Mouse (Mus musculus) MEL (cell line): ENCODE data around the gene Gm49395. TPM values are rescaled to one million over a fixed set of nuclear protein-coding genes. Genes with fewer than 3 reads are reported as not detected.

Experiments
- DNase-seq: peaks from one replicate; pipeline ENCODE4 v3.0.0; 2011; ENCODE audit warnings: low read depth, low spot score
- H3K27ac ChIP-seq: 2 replicates; pipeline ENCODE4 v1.5.1; 2012; ENCODE audit warnings: low read depth, mild to moderate bottlenecking, control low read depth, low read length, moderate library complexity; ENCODE audit not compliant: control insufficient read depth
- H3K27me3 ChIP-seq, 2 experiments: fragments of 150-350 bp in 1 of 2; sonication (generic) in 1 of 2; 2 replicates each; pipeline ENCODE4 v1.6.1; 2012; ENCODE audit warnings: low read length in 2 of 2, mild to moderate bottlenecking in 2 of 2, improper control_type of control experiment in 1 of 2, moderate library complexity in 1 of 2; ENCODE audit not compliant: insufficient read depth in 2 of 2, control insufficient read depth in 1 of 2
- H3K36me3 ChIP-seq, 2 experiments: 2 replicates each; pipeline ENCODE4 v1.6.1; 2012 to 2014; ENCODE audit warnings: low read length in 2 of 2, improper control_type of control experiment in 1 of 2, inconsistent platforms in 1 of 2, mild to moderate bottlenecking in 1 of 2; ENCODE audit not compliant: insufficient read depth in 2 of 2, control insufficient read depth in 1 of 2
- H3K4me1 ChIP-seq, 2 experiments: fragments of 150-350 bp in 1 of 2; sonication (generic) in 1 of 2; 2 replicates each; pipeline ENCODE4 v1.6.1; 2012; ENCODE audit warnings: low read length in 2 of 2, improper control_type of control experiment in 1 of 2, mild to moderate bottlenecking in 1 of 2; ENCODE audit not compliant: insufficient read depth in 2 of 2, control insufficient read depth in 1 of 2
- H3K4me3 ChIP-seq, 2 experiments: fragments of 150-350 bp in 1 of 2; sonication (generic) in 1 of 2; 2 replicates each; pipeline ENCODE4 v1.5.1; 2012; ENCODE audit warnings: low read depth in 2 of 2, low read length in 2 of 2, mild to moderate bottlenecking in 2 of 2, moderate library complexity in 2 of 2, control low read depth in 1 of 2, improper control_type of control experiment in 1 of 2; ENCODE audit not compliant: control insufficient read depth in 1 of 2, insufficient read depth in 1 of 2
- H3K79me2 ChIP-seq: 2 replicates; pipeline ENCODE4 v1.6.1; 2012; ENCODE audit warnings: mild to moderate bottlenecking, low read length, moderate library complexity; ENCODE audit not compliant: control insufficient read depth, poor library complexity, insufficient read depth
- H3K9ac ChIP-seq: 2 replicates; pipeline ENCODE4 v1.6.1; 2012; ENCODE audit warnings: low read depth, mild to moderate bottlenecking, control low read depth, low read length, moderate library complexity; ENCODE audit not compliant: control insufficient read depth, poor library complexity, severe bottlenecking
- H3K9me3 ChIP-seq: fragments of 150-350 bp; sonication (generic); replicated peaks from 2 replicates; pipeline ENCODE4 v1.6.1; 2012; ENCODE audit warnings: mild to moderate bottlenecking, low read length, improper control_type of control experiment, moderate library complexity; ENCODE audit not compliant: insufficient read depth
- BHLHE40 ChIP-seq: IDR thresholded peaks from 2 replicates; pipeline ENCODE4 v1.6.1; 2012; ENCODE audit warnings: low read depth, mild to moderate bottlenecking, inconsistent platforms, low read length, improper control_type of control experiment, borderline replicate concordance
- CHD1 ChIP-seq: IDR thresholded peaks from 2 replicates; pipeline ENCODE4 v1.6.1; 2012; ENCODE audit warnings: low read depth, mild to moderate bottlenecking, inconsistent platforms, low read length, improper control_type of control experiment
- E2F4 ChIP-seq: IDR thresholded peaks from 2 replicates; pipeline ENCODE4 v1.6.1; 2011; ENCODE audit warnings: low read depth, low read length, improper control_type of control experiment, borderline replicate concordance
- EP300 ChIP-seq, 2 experiments: IDR thresholded peaks; 2 replicates each; pipeline ENCODE4 v1.6.1; 2011; ENCODE audit warnings: improper control_type of control experiment in 2 of 2, low read length in 2 of 2, low read depth in 1 of 2, mild to moderate bottlenecking in 1 of 2
- ETS1 ChIP-seq: IDR thresholded peaks from 2 replicates; pipeline ENCODE4 v1.6.1; 2012; ENCODE audit warnings: low read depth, mild to moderate bottlenecking, inconsistent platforms, low read length, improper control_type of control experiment, moderate library complexity
- GABPA ChIP-seq: IDR thresholded peaks from 2 replicates; pipeline ENCODE4 v1.6.1; 2012; ENCODE audit warnings: low read depth, mild to moderate bottlenecking, inconsistent platforms, low read length, improper control_type of control experiment, moderate library complexity
- GATA1 ChIP-seq: IDR thresholded peaks from 2 replicates; pipeline ENCODE4 v1.6.1; 2011; ENCODE audit warnings: low read depth, low read length, improper control_type of control experiment
- HCFC1 ChIP-seq: IDR thresholded peaks from 2 replicates; pipeline ENCODE4 v1.6.1; 2012; ENCODE audit warnings: low read depth, mild to moderate bottlenecking, inconsistent platforms, low read length, improper control_type of control experiment, moderate library complexity
- JUND ChIP-seq: IDR thresholded peaks from 2 replicates; pipeline ENCODE4 v1.6.1; 2011; ENCODE audit warnings: low read depth, mild to moderate bottlenecking, improper control_type of control experiment, low read length
- KAT2A ChIP-seq: conservative IDR thresholded peaks from 2 replicates; pipeline ENCODE4 v1.6.1; 2012; ENCODE audit warnings: low read depth, low read length, improper control_type of control experiment, inconsistent platforms
- MAFK ChIP-seq: IDR thresholded peaks from 2 replicates; pipeline ENCODE4 v1.6.1; 2011; ENCODE audit warnings: low read depth, mild to moderate bottlenecking, low read length, improper control_type of control experiment, borderline replicate concordance
- MEF2A ChIP-seq: IDR thresholded peaks from 2 replicates; pipeline ENCODE4 v1.6.1; 2014; ENCODE audit warnings: low read depth, mild to moderate bottlenecking, inconsistent platforms, low read length, improper control_type of control experiment; ENCODE audit not compliant: poor library complexity, insufficient replicate concordance, severe bottlenecking; ENCODE audit errors: extremely low read depth
- MXI1 ChIP-seq: IDR thresholded peaks from 2 replicates; pipeline ENCODE4 v1.6.1; 2011; ENCODE audit warnings: mild to moderate bottlenecking, low read depth, low read length, improper control_type of control experiment
- MYB ChIP-seq: IDR thresholded peaks from 2 replicates; pipeline ENCODE4 v1.6.1; 2011; ENCODE audit warnings: mild to moderate bottlenecking, low read depth, low read length, improper control_type of control experiment
- MYC ChIP-seq: IDR thresholded peaks from 2 replicates; pipeline ENCODE4 v1.6.1; 2011; ENCODE audit warnings: low read depth, mild to moderate bottlenecking, low read length, improper control_type of control experiment, moderate library complexity
- NELFE ChIP-seq: IDR thresholded peaks from 2 replicates; pipeline ENCODE4 v1.6.1; 2011; ENCODE audit warnings: low read depth, low read length, improper control_type of control experiment
- NRF1 ChIP-seq: IDR thresholded peaks from 2 replicates; pipeline ENCODE4 v1.6.1; 2014; ENCODE audit warnings: low read depth, mild to moderate bottlenecking, inconsistent platforms, low read length, improper control_type of control experiment, moderate library complexity; ENCODE audit not compliant: poor library complexity, insufficient read depth, severe bottlenecking
- POLR2A ChIP-seq, 2 experiments: IDR thresholded peaks; 2 replicates each; pipeline ENCODE4 v1.6.1; 2011 to 2012; ENCODE audit warnings: low read length in 2 of 2, mild to moderate bottlenecking in 2 of 2, control low read depth in 1 of 2, improper control_type of control experiment in 1 of 2, low read depth in 1 of 2, moderate library complexity in 1 of 2; ENCODE audit not compliant: control insufficient read depth in 1 of 2, insufficient read depth in 1 of 2, poor library complexity in 1 of 2
- POLR2AphosphoS5 ChIP-seq: IDR thresholded peaks from 2 replicates; pipeline ENCODE4 v1.6.1; 2012; ENCODE audit warnings: low read depth, borderline replicate concordance, mild to moderate bottlenecking, inconsistent platforms, low read length, moderate library complexity, mixed read lengths
- RCOR1 ChIP-seq: IDR thresholded peaks from 2 replicates; pipeline ENCODE4 v1.6.1; 2012; ENCODE audit warnings: low read depth, mild to moderate bottlenecking, inconsistent platforms, low read length, improper control_type of control experiment
- TAL1 ChIP-seq: IDR thresholded peaks from 2 replicates; pipeline ENCODE4 v1.6.1; 2012; ENCODE audit warnings: mild to moderate bottlenecking, inconsistent platforms, low read length, moderate library complexity, mixed read lengths
- TBP ChIP-seq: IDR thresholded peaks from 2 replicates; pipeline ENCODE4 v1.8.0; 2011; ENCODE audit warnings: low read depth, low read length, improper control_type of control experiment
- TCF12 ChIP-seq: IDR thresholded peaks from 2 replicates; pipeline ENCODE4 v1.6.1; 2014; ENCODE audit warnings: low read depth, mild to moderate bottlenecking, inconsistent platforms, low read length, improper control_type of control experiment, moderate library complexity
- USF2 ChIP-seq, 2 experiments: IDR thresholded peaks; 2 replicates each; pipeline ENCODE4 v1.6.1; 2011 to 2012; ENCODE audit warnings: improper control_type of control experiment in 2 of 2, low read length in 2 of 2, borderline replicate concordance in 1 of 2, inconsistent platforms in 1 of 2, low read depth in 1 of 2, mild to moderate bottlenecking in 1 of 2; ENCODE audit not compliant: insufficient read depth in 1 of 2
- ZKSCAN1 ChIP-seq: IDR thresholded peaks from 2 replicates; pipeline ENCODE4 v1.6.1; 2012; ENCODE audit warnings: low read depth, mild to moderate bottlenecking, inconsistent platforms, low read length, improper control_type of control experiment, moderate library complexity
- ZNF384 ChIP-seq: IDR thresholded peaks from 2 replicates; pipeline ENCODE4 v1.6.1; 2012; ENCODE audit warnings: low read depth, mild to moderate bottlenecking, inconsistent platforms, low read length, improper control_type of control experiment
- polyA plus RNA-seq, 2 experiments: library from polyadenylated mRNA; stranded (reverse) in 1 of 2; unstranded in 1 of 2; fragments of >175 nt in 1 of 2; fragments of >200 nt in 1 of 2; gene quantifications; 2 replicates each; pipeline versions ENCODE4 v1.2.1 to v1.2.4; 2012; ENCODE audit warnings: low replicate concordance in 2 of 2, low read depth in 1 of 2; ENCODE audit not compliant: insufficient read length in 2 of 2, insufficient read depth in 1 of 2, missing spikeins in 1 of 2
- total RNA-seq: library from RNA; depleted of rRNA; stranded (reverse); fragments of 300-350 nt; gene quantifications from 2 replicates; pipeline ENCODE4 v1.2.3, GENCODE M21; 2012

The Gm49395 gene
- total and polyA plus RNA-seq, 3 experiments = 0.31 TPM; not detected in 2

- H3K36me3 ChIP-seq = no peaks in the 10 kb centered on the region
- no peak overlapping the region for H3K9ac ChIP-seq
These were observed 29.3 kb downstream of the Gm49395 start for GRCm38 (mm10) chr13:115072386-115072785.

GRCm38 (mm10) chr13:115071431-115071830 is 30.3 kb downstream of the Gm49395 start:
- no peak overlapping the region for H3K4me3 ChIP-seq
- no peak for TF ChIP-seq TCF12
- no peak for TF ChIP-seq GATA1
- no peak for TF ChIP-seq NELFE
- TF ChIP-seq RCOR1 = no peak
- no peak for TF ChIP-seq GABPA
- TF ChIP-seq, all 39 proteins: peak for 0
- Histone ChIP-seq H3K9ac (no peak overlapping the region), H3K4me1 (no peaks in the 10 kb centered on the region), H3K36me3 (no peaks in the 10 kb centered on the region), H3K27ac (no peak overlapping the region), H3K79me2 (no peaks in the 10 kb centered on the region), H3K9me3 (no peaks in the 10 kb centered on the region), H3K27me3 (no peaks in the 10 kb centered on the region; a peak in 1 of 4 replicates)
- DNase-seq = no peak

More at GRCm38 (mm10) chr13:115072386-115072785, 29.3 kb downstream of the Gm49395 start:
- no peak overlapping the region for H3K27ac ChIP-seq
- no peak for TF ChIP-seq MAFK
- no peak for TF ChIP-seq USF2 (IDR thresholded peaks at IDR 0.05; ENCODE audit: borderline replicate concordance in 1 of 2, insufficient read depth in 1 of 2, low read depth in 1 of 2, low read length in 2 of 2)
- TF ChIP-seq NRF1 = no peak
- no peaks in the 10 kb centered on the region for H3K79me2 ChIP-seq
- no peaks in the 10 kb centered on the region; a peak in 1 of 4 replicates for H3K27me3 ChIP-seq
- no peaks in the 10 kb centered on the region for H3K9me3 ChIP-seq
- H3K4me3 ChIP-seq = no peak overlapping the region
- no peaks in the 10 kb centered on the region for H3K4me1 ChIP-seq
- no peak for DNase-seq

GRCm38 (mm10) chr13:115067968-115068330 is 33.8 kb downstream of the Gm49395 start:
- Histone ChIP-seq H3K4me1 (no peaks in the 10 kb centered on the region), H3K79me2 (no peaks in the 10 kb centered on the region), H3K27me3 (no peaks in the 10 kb centered on the region; a peak in 1 of 4 replicates), H3K36me3 (no peaks in the 10 kb centered on the region), H3K27ac (no peak overlapping the region), H3K9ac (no peak overlapping the region), H3K9me3 (no peaks in the 10 kb centered on the region), H3K4me3 (no peak overlapping the region)
- DNase-seq = no peak
- TF ChIP-seq CHD1 = no peak
- no peak for TF ChIP-seq HCFC1
- no peak for TF ChIP-seq ETS1
- TF ChIP-seq EP300 (IDR thresholded peaks at IDR 0.05; ENCODE audit: low read depth in 1 of 2, low read length in 2 of 2) = no peak
- no peak for TF ChIP-seq TCF12
- TF ChIP-seq MYC = no peak
- TF ChIP-seq JUND = no peak
- no peak for TF ChIP-seq ZNF384
- no peak for TF ChIP-seq MEF2A
- TF ChIP-seq KAT2A = no peak
- TF ChIP-seq MYB = no peak
- no peak for TF ChIP-seq TBP
- TF ChIP-seq POLR2A (IDR thresholded peaks at IDR 0.05; ENCODE audit: control insufficient read depth in 1 of 2, insufficient read depth in 1 of 2, low read depth in 1 of 2, low read length in 2 of 2, poor library complexity in 1 of 2) = no peak
- no peak for TF ChIP-seq BHLHE40
- TF ChIP-seq TAL1 = no peak
- no peak for TF ChIP-seq E2F4
- TF ChIP-seq MXI1 = no peak
- TF ChIP-seq NELFE = no peak
- no peak for TF ChIP-seq ZKSCAN1
- no peak for TF ChIP-seq POLR2AphosphoS5
